Comparison of ENCODE assay signal across 1 mouse cellular context in the genomic region with DNA sequence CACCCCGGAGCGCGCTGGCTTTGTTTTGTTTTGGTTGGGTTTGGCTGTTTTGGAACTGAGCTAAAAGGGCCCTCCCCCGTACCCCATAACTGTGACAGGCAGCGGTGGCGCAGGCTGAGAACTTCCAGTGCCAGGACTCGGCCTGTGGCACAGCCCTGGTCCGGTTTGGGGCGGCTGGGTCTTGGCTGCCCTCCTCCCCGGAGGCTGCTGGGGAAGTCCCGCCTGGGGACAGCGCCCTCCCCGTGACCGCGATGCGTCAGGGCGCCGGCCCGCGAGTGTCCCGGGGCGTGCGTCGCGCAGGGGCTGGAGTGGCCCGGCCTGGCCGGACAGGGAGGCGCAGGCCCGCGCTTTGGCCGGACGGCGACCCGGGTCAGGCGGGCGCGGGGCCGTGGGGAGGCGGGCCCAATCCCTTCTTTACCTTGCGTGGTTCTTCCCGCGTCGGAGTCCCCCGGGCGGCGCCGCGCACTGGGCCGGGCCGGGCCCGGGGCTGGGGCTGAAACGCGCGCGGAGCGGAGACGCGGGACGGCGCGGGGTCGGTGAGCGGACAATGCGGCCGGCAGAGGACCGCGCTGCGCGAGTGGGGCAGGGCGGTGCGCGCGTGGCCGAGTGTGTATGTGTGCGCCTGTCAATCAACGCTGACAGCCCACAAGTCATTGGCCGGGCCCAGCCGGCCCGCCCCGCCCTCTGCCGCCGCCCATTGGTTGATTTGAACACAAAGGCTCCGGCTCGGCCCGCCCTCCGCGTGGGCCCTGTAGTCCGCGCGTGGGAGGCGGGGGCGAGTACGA.
TF ChIP-seq lines count a peak whose summit lies in the region.

A gene (minus strand): TSS at position 616 of the 785 bp plus-strand sequence.

TF ChIP-seq in CH12.LX, 34 proteins besides CTCF, POLR2A, EP300 and RAD21 (continued from another document):
- TF ChIP-seq CHD1 (IDR thresholded peaks at IDR 0.05; ENCODE audit: low read depth, low read length) (no peak), USF1 (IDR thresholded peaks at IDR 0.05; ENCODE audit: low read depth, low read length) (peak; percentile 11; the same call in 1 of the 2 replicates), MYC (IDR thresholded peaks at IDR 0.05; ENCODE audit: low read depth, low read length) (no peak; the same call in 1 of the 2 replicates), MEF2A (IDR thresholded peaks at IDR 0.05; ENCODE audit: borderline replicate concordance, low read depth, low read length) (0 out of 2 replicates have a peak, but pooled peaks have one; percentile 14), ZMIZ1 (IDR thresholded peaks at IDR 0.05; ENCODE audit: low read depth, low read length) (0 out of 2 replicates have a peak, but pooled peaks have one; percentile 42), MAX (IDR thresholded peaks at IDR 0.05; ENCODE audit: low read length) (peak; percentile 67; the same call in 1 of the 2 replicates), ETS1 (conservative IDR thresholded peaks at IDR 0.05; ENCODE audit: low read depth, low read length) (no peak), RCOR1 (conservative IDR thresholded peaks at IDR 0.05; ENCODE audit: low read depth, low read length) (no peak), SMC3 (IDR thresholded peaks at IDR 0.05; ENCODE audit: low read depth, low read length) (no peak), MAZ (IDR thresholded peaks at IDR 0.05; ENCODE audit: low read depth, low read length) (0 out of 2 replicates have a peak, but pooled peaks have one; percentile 34), ZNF384 (IDR thresholded peaks at IDR 0.05; ENCODE audit: low read depth, low read length) (no peak), CHD2 (IDR thresholded peaks at IDR 0.05; ENCODE audit: low read length) (no peak), ZC3H11A (IDR thresholded peaks at IDR 0.05; ENCODE audit: low read depth, low read length) (no peak), SIN3A (IDR thresholded peaks at IDR 0.05; ENCODE audit: low read length) (peak; percentile 59; the same call in 1 of the 2 replicates), BHLHE40 (IDR thresholded peaks at IDR 0.05; ENCODE audit: low read depth, low read length) (peak; percentile 27; the same call in 1 of the 2 replicates), KAT2A (IDR thresholded peaks at IDR 0.05; ENCODE audit: insufficient replicate concordance, low read length) (no peak), NRF1 (IDR thresholded peaks at IDR 0.05; ENCODE audit: low read depth, low read length) (peak; percentile 58), TBP (conservative IDR thresholded peaks at IDR 0.05; ENCODE audit: low read depth, low read length) (0 out of 2 replicates have a peak, but pooled peaks have one; percentile 15), NELFE (IDR thresholded peaks at IDR 0.05; ENCODE audit: low read depth, low read length) (no peak; the same call in 1 of the 2 replicates)
